Mouse (Mus musculus) lung, adult 2 months (tissue): ENCODE results near the gene Ankrd23.

Source experiments
- CTCF ChIP-seq: fragments of 200-500 bp; IDR thresholded peaks from 2 replicates; pipeline ENCODE4 v1.5.1; 2011; ENCODE audit warnings: mild to moderate bottlenecking, low read length, control low read depth; ENCODE audit not compliant: insufficient read depth
- POLR2A ChIP-seq: fragments of 200-500 bp; IDR thresholded peaks from 2 replicates; pipeline ENCODE4 v1.6.1; 2011; ENCODE audit warnings: low read depth, mild to moderate bottlenecking, control low read depth, low read length, borderline replicate concordance; ENCODE audit errors: extremely low read depth

GRCm38 (mm10) chr1:36513718-36514117, 23.0 kb downstream of the Ankrd23 start:
- TF ChIP-seq CTCF (peak; percentile 53), POLR2A (no peak)
